Mouse (Mus musculus) effector memory CD4-positive, alpha-beta T cell, adult 7 months (primary cell): ENCODE measurements around the gene R3hdm4. TPM values are rescaled to one million over a fixed set of nuclear protein-coding genes. Genes with fewer than 3 reads are reported as not detected.

Experiments used
- polyA plus RNA-seq: library from polyadenylated mRNA; unstranded; fragments of 100-300 nt; shearing (Covaris generic); gene quantifications from one replicate; pipeline ENCODE4 v1.2.1, GENCODE M21; 2017

Gene R3hdm4
- 117 TPM for polyA plus RNA-seq

DNA sequence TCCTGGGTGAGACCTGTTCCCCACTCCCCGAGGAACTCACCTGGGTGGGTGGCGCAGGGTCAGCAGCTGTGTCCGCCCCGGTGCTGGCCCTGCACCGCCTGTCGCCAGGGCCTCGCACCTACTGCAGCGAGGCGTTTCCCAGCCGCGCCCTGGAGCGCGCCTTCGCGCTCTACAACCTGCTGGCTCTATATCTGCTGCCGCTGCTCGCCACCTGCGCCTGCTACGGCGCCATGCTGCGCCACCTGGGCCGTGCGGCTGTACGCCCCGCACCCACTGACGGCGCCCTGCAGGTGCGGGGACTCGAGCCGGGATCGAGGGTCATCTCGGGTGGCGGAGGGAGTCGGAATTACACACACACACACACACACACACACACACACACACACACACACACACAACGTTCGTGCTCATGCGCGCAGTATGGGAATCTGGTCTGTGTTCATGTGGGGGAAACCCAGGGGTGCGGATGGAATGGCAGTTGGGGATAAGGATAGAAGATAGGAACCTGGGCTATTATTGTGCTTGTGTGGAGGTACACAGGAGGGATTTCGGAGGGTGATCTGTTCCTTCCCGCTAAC is at the start of gene R3hdm4:
Gene R3hdm4 (minus strand): TSS at position 251 of the 578 bp plus-strand sequence.

DNA sequence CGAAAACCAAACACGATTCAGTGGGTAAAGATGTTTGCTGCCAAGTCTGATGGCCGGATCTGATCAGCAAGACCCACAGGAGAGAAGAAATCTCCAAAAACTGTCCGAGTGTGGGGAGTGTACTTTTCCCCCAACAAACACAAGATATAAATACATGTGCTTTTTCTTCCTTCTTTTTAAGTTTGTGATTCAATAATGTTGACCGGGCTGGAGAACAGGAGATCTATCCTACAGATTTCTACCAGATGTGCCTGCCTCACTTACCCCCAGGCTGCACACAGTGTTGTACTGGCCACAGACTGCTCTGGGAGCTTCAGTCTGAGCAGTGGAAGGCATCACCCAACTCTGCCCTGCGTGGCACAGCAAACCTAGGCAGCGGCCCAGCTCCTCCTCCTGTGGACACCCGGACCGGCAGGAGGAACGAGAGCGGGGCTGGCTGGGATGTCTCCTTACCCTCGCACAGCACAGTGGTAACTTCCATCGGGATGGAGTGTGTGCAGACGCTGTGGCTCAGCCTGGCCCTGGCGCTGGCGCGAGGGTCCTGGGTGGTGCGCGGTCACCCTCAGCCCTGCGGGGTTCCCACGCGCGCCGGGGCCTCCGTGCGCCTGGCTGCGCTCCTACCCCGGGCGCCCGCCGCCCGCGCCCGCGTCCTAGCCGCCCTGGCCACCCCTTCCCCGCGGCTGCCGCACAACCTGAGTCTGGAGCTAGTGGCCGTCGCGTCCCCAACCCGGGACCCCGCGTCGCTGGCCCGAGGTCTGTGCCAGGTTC is 49.6 kb upstream of the R3hdm4 start, which contains the start of gene Grin3b:
Gene Grin3b (plus strand): TSS at position 301 of the 768 bp plus-strand sequence.

DNA sequence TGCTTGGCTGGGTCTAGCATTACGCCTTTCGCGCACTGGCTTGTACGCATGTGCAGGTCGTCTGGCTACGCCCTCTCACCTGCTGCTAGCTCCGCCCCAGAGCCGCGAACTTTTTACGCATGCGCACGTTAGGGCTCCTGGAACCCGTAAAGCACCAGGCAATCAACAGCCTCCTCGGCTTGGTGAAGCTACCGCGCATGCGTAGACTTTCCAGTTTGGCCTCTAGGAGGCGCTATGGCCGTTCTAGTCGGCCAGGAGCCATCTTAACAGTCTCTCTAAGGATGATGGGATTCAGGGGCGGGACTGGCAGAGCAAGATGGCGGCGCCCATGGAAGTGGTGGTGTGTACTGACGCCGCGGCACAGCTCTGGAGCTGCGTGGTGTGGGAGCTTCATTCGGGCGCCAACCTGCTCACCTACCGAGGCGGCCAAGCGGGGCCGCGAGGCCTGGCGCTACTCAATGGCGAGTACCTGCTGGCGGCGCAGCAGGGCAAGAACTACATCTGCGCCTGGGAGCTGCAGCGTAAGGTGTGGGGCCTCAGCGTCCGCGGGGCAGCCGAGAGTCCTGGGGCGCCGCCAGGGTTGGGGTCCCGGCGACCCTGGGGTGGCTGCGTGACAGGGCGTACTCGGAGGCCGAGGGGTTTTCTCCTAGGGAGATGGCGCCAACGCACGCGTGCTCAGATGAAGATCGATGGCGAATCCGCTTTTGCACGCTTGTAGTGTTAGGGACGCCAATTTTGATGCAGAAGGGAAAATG is 39.0 kb upstream of the R3hdm4 start, which contains the start of gene Wdr18:
Gene Wdr18 (plus strand): TSS at position 306 of the 755 bp plus-strand sequence.

DNA sequence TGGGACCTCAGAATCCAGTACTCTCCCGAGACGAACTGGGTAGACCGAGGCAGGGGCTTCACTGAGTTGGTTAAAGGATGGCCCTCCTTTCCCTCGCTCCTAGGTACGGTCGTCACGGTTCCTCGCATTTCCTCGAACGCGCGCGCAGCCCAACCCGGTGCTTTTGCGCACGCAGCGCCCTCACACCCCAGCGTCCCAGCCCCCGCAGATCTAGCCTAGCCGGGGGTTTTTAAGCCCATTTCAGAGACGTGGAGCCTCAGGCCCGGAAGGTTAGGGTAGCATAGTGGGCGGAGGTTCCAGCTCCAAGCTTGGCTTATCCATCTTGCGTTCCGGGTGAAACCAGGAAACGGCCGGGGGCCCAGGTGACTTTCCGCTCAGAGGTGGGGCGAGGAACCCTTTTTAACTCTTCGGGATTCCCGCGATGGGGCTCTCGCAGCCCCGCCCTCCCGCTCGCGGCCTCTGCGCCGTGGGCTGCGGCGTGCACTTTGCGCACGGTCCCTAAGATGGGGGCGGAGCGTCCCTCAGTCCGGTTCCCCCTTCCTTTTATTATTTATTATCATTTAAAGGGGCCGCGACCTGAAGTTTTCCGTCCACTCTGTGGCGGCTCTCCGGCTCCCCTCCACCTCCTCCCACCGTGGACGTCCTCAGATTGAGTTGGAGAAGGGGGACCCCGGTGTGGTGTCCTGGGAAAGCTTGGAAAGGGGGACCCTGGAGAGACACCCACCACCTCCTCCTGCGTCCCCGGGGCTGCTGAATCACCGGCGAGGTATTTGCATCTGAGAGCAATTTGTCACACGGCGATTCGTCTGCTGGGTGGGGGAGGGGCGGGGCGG is 5.7 kb upstream of the R3hdm4 start, which contains the start of gene Arid3a:
Gene Arid3a (plus strand): TSS at position 553 of the 833 bp plus-strand sequence.

DNA sequence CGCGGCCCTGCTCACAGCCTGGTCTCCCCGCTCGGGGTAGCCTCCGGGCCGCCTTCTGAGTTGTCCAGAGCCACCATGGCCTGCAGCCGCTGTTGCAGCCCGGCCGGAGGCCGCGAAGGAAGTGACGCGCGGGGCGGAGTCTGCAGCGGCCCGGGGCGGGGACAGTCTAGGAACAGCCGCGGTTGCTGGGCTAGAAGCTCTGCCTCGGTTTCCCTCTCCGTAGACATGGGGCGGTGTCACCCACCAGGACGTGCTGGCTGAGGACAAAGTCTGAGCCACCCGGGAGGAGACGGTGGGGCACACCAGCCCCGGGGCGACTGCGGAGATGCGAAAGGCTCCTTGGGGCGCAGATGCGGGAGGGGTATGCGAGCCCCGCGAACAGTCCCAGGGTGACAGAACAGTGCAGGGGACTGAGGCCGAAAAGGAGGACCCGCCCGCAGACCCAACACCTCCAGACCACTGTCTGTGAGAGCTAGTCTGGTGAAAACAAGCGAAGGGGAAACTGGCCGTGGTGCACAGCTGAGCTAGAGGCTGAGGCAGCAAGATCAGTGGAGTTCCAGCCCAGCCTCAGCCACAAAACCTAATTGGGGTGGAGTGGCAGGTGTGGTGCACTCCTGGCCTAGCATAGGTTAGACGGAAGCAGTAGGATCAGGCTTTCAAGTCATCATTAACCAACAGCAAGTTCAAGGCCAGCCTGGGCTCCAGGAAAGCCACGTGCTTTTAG is 4.0 kb downstream of the R3hdm4 start, which contains the start of gene Kiss1r:
Gene Kiss1r (plus strand): TSS at position 164 of the 724 bp plus-strand sequence.

DNA sequence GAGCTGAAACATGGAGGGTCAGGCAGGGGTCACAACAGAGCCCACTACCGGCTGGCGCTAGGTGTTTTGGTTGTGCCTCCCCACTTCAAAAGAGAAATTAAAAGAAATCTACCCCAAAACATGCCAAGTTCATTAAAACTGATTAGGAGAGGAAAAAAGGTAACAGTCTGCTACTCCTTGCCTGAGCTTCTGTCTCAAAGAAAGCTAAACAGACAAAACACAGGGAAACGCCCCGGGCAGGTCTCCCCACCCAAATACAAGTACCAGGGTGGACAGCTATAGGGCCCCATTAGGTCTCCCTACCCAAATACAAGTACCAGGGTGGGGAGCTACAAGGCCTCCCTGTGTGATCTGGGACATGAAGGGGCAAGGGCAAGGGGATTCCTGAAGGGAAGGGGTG is 10.5 kb downstream of the R3hdm4 start, which contains the start of gene Gm26602:
Gene Gm26602 (plus strand): TSS at position 301 of the 400 bp plus-strand sequence.

DNA sequence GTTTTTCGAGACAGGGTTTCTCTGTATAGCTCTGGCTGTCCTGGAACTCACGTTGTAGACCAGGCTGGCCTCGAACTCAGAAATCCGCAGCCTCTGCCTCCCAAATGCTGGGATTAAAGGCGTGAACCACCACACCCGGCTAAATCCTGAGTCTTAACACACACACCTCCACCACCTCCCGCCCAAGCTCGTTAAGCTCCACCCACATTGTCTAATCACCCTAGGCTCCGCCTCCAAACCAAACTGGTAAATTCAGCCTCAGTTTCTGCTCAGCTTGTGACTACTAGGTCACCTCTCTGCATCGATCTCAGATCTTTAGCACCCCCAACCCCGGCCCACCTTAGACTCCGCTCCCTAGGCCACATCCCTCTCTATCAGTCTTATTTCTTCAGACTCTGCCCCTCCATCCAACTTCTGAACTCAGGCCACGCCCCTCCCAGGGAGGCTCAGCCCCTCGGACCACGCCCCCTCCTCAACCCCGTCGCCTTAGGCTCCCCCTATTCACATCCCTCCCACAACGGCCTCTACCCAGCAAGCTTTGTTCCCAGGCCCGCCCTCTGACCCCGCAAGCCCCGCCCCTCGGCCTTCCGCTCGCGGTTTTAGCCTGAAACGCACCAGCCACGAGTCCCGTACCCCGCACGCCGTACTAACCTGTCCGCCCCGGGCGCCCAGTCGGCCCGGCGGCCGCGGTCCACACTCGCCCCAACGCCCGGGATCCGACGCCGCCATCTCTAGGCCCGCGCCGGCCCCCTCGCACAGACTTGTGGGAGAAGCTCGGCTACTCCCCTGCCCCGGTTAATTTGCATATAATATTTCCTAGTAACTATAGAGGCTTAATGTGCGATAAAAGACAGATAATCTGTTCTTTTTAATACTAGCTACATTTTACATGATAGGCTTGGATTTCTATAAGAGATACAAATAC is 12.6 kb downstream of the R3hdm4 start, which contains the start of gene Med16:
Gene Med16 (minus strand): TSS at position 757 of the 925 bp plus-strand sequence.

DNA sequence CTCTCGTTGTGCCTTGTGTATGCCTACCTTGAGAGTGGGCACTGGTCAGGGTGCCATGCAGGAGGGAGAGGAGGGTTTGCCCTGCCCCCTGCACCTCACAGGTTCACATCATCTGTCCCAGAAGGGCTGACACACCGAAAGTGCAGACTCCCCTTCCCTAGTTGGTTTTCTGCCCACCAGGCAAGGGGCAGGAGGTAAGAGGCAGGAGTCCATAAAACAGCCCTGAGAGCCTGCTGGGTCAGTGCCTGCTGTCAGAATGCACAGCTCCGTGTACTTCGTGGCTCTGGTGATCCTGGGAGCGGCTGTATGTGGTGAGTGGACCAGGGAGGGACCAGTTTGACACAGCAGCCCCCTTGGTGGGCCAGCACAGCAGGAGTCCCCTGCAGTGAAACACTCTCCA is 30.3 kb downstream of the R3hdm4 start, which contains the start of gene Cfd:
Gene Cfd (plus strand): TSS at position 184 of the 400 bp plus-strand sequence.

DNA sequence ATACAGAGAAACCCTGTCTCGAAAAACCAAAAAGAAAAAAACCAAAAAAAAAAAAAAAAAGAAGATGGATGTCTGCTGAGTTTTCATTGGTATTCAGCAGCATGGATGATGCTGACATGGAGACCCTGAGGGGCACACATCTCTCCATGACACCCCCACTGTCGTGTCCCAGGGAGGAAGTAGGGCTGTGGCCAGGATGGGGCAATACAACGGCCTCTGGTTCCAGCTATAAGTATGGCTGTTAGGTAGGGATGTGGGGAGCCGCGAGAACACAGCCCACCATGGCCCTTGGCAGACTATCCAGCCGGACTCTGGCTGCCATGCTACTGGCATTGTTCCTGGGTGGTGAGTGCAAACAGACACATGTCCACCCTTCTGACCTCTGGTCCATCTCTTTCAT is 35.0 kb downstream of the R3hdm4 start, which contains the start of gene Elane:
Gene Elane (plus strand): TSS at position 194 of the 400 bp plus-strand sequence.

DNA sequence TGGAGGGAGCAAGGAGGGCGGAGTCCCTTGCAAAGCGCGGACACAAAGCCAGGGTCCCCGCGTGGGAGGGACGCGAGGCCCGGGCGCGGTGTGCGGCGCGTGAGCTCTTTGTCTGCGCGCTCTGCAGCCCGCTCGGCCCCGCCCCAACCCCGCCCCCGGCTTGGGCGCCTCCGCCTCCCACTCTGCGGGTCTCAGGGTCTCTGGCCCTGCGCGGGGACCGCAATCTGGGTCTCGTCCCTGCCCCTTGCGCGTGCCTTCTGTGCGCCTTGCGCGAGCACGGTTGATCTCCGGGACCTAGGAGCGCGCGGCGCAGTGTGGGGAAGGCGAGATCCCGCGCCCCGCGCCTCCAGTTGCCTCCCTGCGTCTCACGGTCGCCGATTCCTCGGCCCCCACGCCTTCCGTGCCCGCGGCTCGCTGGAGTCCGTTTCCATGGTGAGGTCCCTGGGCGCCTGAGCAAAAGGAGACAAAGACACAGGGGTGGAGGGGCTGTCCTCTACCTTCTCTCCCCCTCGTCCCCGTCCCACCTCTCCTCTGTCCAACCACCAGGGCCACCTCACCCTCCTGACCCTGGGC is 46.6 kb downstream of the R3hdm4 start, which contains the start of the genes Prtn3 and Plppr3:
Gene Prtn3 (plus strand): TSS at position 187 of the 573 bp plus-strand sequence.
Gene Plppr3 (minus strand): TSS at position 345 of the 573 bp plus-strand sequence.

Other genes starting within 250 kb of the R3hdm4 start
- gene Cdc34, start 239.0 kb downstream of the R3hdm4 start, polyA plus RNA-seq, result 78.4 TPM
- gene Gzmm, start 232.2 kb downstream of the R3hdm4 start, polyA plus RNA-seq, result 8.2 TPM
- gene Bsg, start 216.7 kb downstream of the R3hdm4 start, polyA plus RNA-seq, result 207 TPM
- not detected for gene Hcn2, start 204.6 kb downstream of the R3hdm4 start, polyA plus RNA-seq
- 31.9 TPM for gene Polrmt, start 174.6 kb downstream of the R3hdm4 start, polyA plus RNA-seq
- gene Fgf22, start 166.1 kb downstream of the R3hdm4 start, polyA plus RNA-seq, result not detected
- 41.8 TPM for gene Rnf126, start 154.3 kb downstream of the R3hdm4 start, polyA plus RNA-seq
- gene Fstl3, start 143.9 kb downstream of the R3hdm4 start, polyA plus RNA-seq, result not detected
- gene Prss57, start 130.2 kb downstream of the R3hdm4 start, polyA plus RNA-seq, result 0.17 TPM
- gene Palm, start 127.6 kb downstream of the R3hdm4 start, polyA plus RNA-seq, result 4.5 TPM
- gene Misp, start 100.2 kb downstream of the R3hdm4 start, polyA plus RNA-seq, result 0.44 TPM
- gene Ptbp1, start 66.8 kb downstream of the R3hdm4 start, polyA plus RNA-seq, result 478 TPM
- gene Prtn3, start 46.7 kb downstream of the R3hdm4 start, polyA plus RNA-seq, result not detected
- gene Plppr3, start 46.6 kb downstream of the R3hdm4 start, polyA plus RNA-seq, result 6.8 TPM
- gene Elane, start 35.0 kb downstream of the R3hdm4 start, polyA plus RNA-seq, result not detected
- gene Cfd, start 30.4 kb downstream of the R3hdm4 start, polyA plus RNA-seq, result not detected
- 27.3 TPM for gene Med16, start 12.3 kb downstream of the R3hdm4 start, polyA plus RNA-seq
- gene Gm26602, start 10.4 kb downstream of the R3hdm4 start, polyA plus RNA-seq, result 19.6 TPM
- 0.26 TPM for gene Kiss1r, start 4.2 kb downstream of the R3hdm4 start, polyA plus RNA-seq
- 9.7 TPM for gene Arid3a, start 5.8 kb upstream of the R3hdm4 start, polyA plus RNA-seq
- 74.2 TPM for gene Wdr18, start 38.9 kb upstream of the R3hdm4 start, polyA plus RNA-seq
- gene Grin3b, start 49.5 kb upstream of the R3hdm4 start, polyA plus RNA-seq, result 0.49 TPM
- 26.7 TPM for gene Tmem259, start 63.1 kb upstream of the R3hdm4 start, polyA plus RNA-seq
- gene Cnn2, start 67.4 kb upstream of the R3hdm4 start, polyA plus RNA-seq, result 580 TPM
- gene Abca7, start 75.3 kb upstream of the R3hdm4 start, polyA plus RNA-seq, result 42.6 TPM
- gene Arhgap45, start 95.4 kb upstream of the R3hdm4 start, polyA plus RNA-seq, result 732 TPM
- gene Polr2e, start 118.6 kb upstream of the R3hdm4 start, polyA plus RNA-seq, result 104 TPM
- gene Gpx4, start 126.0 kb upstream of the R3hdm4 start, polyA plus RNA-seq, result 296 TPM
- 60.3 TPM for gene Sbno2, start 184.4 kb upstream of the R3hdm4 start, polyA plus RNA-seq
- 31.4 TPM for gene Stk11, start 194.6 kb upstream of the R3hdm4 start, polyA plus RNA-seq
- gene Atp5d, start 217.4 kb upstream of the R3hdm4 start, polyA plus RNA-seq, result 367 TPM
- 5.3 TPM for gene Cbarp, start 219.6 kb upstream of the R3hdm4 start, polyA plus RNA-seq
- 4.4 TPM for gene Midn, start 227.1 kb upstream of the R3hdm4 start, polyA plus RNA-seq
- 232 TPM for gene Cirbp, start 244.8 kb upstream of the R3hdm4 start, polyA plus RNA-seq